Mouse (Mus musculus): ENCODE measurements around the gene Ubac2.
A peak's percentile ranks its signal among the peaks of the same experiment; 100 is the strongest.
"Not testable (repeated sequence)": the region's sequence is repeated elsewhere in the genome, so short reads cannot be mapped to it uniquely, and the experiment has no call there.

Ubac2 gene

GRCm38 (mm10) chr14:121878176-121878858 is at the start of gene Ubac2:
Ubac2 (plus strand) TSS chr14:121878620.
- peak; percentile 99 for DNase-seq (ENCODE audit: low read depth, low spot score)

GRCm38 (mm10) chr14:121829816-121830442 is 48.5 kb upstream of the Ubac2 start:
- DNase-seq (ENCODE audit: low read depth, low spot score) = peak; percentile 5

GRCm38 (mm10) chr14:121833001-121833520 is 45.4 kb upstream of the Ubac2 start:
- DNase-seq (ENCODE audit: low read depth, low spot score) = peak; percentile 95

GRCm38 (mm10) chr14:121838161-121838560 is 40.3 kb upstream of the Ubac2 start:
- no peak for DNase-seq (ENCODE audit: low read depth, low spot score)

DNA sequence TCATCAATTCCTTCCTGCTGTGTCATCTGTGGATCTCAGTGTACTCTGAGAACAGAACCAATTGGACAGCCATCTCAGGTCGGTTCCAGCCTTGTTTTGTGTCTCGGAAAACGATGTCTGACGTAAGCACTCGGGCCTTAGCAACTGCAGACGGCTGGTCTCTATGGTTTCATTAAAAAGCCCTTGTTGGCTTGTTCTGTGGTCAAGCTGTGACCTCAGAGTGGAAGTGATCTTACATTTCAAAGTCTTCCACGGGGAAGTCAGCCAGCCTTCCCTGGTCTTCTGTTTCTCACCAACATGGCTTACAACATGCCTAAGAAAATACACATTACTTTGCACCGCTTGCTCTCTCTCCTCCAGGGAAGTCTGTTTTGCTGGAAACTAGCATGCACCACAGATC is 38.2 kb upstream of the Ubac2 start:
- DNase-seq (ENCODE audit: low read depth, low spot score) = no peak

- DNase-seq (ENCODE audit: low read depth, low spot score) = no peak
Measured at GRCm38 (mm10) chr14:121844486-121844885, 33.9 kb upstream of the Ubac2 start.

- DNase-seq (ENCODE audit: low read depth, low spot score) = no peak
Measured at GRCm38 (mm10) chr14:121851231-121851630, 27.2 kb upstream of the Ubac2 start.

- peak; percentile 85 for DNase-seq (ENCODE audit: low read depth, low spot score)
Measured at GRCm38 (mm10) chr14:121852531-121852930, 25.9 kb upstream of the Ubac2 start.

DNA sequence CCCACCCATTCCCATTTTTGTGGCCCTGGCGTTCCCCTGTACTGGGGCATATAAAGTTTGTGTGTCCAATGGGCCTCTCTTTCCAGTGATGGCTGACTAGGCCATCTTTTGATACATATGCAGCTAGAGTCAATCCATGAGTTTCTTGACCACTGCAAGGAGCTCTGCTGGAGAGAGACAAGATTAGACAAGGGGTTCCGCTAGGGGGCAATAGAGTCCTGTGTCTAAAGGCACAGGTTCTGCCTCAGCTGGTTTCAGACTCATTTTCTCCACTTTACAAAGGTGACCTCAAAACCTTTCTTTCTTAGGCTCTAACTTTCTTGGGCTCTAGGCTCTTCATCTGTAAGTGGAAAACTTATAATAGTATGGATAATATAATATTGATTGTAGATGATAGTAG is 13.3 kb upstream of the Ubac2 start:
- peak; percentile 88 for DNase-seq (ENCODE audit: low read depth, low spot score)

DNA sequence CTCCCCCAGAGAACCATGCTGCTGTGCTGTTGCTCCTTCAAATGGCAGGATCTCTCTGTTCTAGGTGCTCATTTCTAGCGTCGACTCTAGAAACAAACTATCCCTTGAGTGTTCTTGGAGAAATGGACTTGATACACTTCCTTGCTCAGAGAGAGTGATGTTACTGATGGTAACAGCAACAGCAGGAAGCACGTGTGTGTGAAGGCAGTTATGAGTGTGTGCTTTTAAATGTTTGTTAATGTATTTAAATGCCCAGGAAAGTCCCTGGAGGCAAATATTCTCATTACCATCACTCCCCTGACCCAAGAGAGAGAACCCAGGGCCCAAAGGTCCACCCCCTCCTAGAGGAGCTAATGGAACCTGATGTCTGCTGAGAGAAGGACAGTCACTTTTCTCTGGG is 11.8 kb upstream of the Ubac2 start:
- DNase-seq (ENCODE audit: low read depth, low spot score) = no peak

DNA sequence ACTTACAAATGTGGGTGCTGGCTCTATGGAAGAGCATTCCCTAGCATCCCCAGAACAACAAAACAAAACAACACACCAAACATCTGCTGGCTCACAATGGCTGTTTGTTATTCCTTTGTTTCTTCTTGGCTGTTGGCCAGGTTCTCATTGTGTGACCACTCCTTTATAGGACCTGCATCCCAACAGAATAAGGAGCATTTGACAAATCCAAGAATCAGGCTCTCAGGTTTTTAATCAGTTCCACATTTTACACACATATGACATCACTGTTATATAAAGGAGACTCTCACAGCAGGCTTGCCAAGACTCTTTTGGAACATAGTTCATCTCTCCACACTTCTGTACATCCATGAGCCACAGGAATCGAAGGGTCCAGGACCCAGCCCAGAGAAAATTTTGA is 9.3 kb upstream of the Ubac2 start:
- DNase-seq (ENCODE audit: low read depth, low spot score) = peak; percentile 60

DNA sequence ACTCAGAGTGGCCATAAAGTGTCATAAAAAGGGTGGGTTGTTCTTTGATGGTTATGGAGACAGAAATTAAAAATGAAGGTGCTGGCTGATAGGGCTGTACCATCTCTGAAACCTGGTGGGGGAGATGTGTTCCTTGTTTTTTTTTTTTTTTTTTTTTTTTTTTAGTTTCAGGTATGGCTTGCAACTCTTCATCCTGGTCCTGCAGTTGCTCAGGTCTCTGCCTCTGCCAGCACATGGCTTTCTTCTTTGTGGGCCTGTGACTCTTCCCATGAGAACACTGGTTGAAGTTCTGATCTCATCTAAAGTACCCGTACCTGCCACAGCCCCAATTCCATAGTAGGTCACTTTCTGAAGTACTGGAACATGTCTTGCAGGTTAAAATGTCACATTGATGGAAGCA is 5.7 kb upstream of the Ubac2 start:
- DNase-seq (ENCODE audit: low read depth, low spot score) = no peak

GRCm38 (mm10) chr14:121873172-121873571 is 5.2 kb upstream of the Ubac2 start:
- DNase-seq (ENCODE audit: low read depth, low spot score) = no peak

DNA sequence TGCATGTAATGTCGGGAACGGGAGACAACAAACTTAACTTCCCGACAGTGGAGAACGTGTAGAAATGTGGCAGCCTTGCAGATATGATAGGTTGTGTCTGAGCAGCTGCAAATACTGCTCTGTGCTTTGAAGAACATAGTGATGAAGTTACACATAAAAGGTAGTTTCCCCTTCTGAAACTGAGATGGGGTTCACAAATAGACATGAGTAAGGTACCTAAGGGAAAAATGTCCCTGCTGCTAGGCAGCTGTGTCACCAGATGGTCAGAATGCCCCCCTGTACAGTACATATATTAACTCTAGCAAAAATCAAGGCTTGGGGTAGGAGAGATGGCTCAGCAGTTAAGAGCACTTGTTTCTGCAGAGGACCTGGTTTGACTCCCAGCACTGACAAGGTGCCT is 4.8 kb upstream of the Ubac2 start:
- no peak for DNase-seq (ENCODE audit: low read depth, low spot score)

- not testable (repeated sequence) for DNase-seq (ENCODE audit: low read depth, low spot score)
Measured at GRCm38 (mm10) chr14:121876190-121876589, 2.2 kb upstream of the Ubac2 start.

- DNase-seq (ENCODE audit: low read depth, low spot score) = no peak
Measured at GRCm38 (mm10) chr14:121876860-121877259, 1.6 kb upstream of the Ubac2 start.

DNA sequence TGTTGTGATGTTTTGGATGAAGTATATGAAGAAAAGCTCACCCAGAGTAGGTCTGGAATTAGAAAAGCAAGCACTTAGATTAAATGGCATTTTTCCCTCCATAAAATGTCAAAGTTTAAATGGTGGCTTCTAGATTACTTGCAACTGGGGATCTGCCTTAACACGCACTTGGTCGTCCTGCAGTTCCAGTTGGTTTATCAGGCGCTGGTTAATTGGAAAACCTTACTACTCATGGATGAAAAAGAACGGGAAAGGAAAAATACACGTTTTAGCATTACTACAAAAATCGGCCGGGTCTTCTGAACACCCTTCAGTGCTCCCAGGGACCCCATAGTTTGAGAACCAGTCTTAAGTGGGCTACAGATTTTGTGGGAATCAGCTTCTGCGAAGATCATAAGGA is 780 bp upstream of the Ubac2 start:
- DNase-seq (ENCODE audit: low read depth, low spot score) = no peak

DNA sequence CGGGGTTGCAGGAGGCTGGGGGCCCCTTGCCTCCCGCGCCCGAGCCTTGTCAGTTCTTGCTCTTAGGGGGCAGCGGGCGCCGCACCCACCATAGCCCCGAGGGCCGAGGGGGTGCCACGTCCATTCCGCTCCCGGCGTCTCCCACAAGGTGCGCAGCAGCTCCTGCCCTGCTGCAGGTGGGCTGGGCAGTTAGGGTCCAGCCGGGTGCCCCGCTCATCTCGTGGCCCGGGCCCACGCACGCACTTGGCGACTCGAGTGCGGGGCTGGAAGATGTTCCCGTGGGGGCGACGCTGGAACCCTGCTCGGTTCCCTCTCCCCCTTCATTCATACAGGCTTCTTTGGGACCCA is 413 bp downstream of the Ubac2 start:
- no peak for DNase-seq (ENCODE audit: low read depth, low spot score)

DNA sequence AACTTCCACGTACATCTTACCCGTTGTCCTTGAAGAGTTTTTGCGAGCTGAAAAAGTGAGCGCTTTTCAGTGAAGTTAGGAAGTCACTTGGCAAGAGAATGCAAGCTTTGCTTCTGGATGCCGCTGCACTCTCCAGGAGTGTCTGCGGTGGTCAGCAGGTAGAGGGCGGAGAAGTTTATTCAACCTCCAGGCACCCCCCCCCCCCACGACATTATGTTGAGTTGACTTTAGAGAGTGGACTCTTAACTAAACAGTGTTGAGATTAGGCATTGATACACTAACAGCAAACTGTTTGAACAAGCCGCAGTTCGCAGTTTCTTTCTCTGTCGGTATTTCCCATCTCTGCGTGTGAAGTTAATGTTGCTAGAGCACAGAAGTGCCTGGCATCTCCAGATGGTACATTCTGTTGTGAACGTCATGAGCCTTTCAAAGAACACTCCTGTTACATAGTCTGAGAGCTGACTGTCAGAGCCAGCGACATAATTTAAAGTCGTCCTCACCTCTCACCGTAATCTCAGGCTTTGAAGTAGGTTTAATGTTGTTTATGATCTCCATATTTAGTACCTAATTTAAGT is 933 bp downstream of the Ubac2 start:
- DNase-seq (ENCODE audit: low read depth, low spot score) = peak; percentile 67

- DNase-seq (ENCODE audit: low read depth, low spot score) = no peak
Measured at GRCm38 (mm10) chr14:121881211-121881610, 2.8 kb downstream of the Ubac2 start.

- DNase-seq (ENCODE audit: low read depth, low spot score) = no peak
Measured at GRCm38 (mm10) chr14:121884150-121884797, 5.9 kb downstream of the Ubac2 start.

GRCm38 (mm10) chr14:121893747-121894146 is 15.3 kb downstream of the Ubac2 start:
- no peak for DNase-seq (ENCODE audit: low read depth, low spot score)

All from brain, adult 2 months (tissue).